ENCODE assay signal across 14 mouse cellular contexts in the genomic region with DNA sequence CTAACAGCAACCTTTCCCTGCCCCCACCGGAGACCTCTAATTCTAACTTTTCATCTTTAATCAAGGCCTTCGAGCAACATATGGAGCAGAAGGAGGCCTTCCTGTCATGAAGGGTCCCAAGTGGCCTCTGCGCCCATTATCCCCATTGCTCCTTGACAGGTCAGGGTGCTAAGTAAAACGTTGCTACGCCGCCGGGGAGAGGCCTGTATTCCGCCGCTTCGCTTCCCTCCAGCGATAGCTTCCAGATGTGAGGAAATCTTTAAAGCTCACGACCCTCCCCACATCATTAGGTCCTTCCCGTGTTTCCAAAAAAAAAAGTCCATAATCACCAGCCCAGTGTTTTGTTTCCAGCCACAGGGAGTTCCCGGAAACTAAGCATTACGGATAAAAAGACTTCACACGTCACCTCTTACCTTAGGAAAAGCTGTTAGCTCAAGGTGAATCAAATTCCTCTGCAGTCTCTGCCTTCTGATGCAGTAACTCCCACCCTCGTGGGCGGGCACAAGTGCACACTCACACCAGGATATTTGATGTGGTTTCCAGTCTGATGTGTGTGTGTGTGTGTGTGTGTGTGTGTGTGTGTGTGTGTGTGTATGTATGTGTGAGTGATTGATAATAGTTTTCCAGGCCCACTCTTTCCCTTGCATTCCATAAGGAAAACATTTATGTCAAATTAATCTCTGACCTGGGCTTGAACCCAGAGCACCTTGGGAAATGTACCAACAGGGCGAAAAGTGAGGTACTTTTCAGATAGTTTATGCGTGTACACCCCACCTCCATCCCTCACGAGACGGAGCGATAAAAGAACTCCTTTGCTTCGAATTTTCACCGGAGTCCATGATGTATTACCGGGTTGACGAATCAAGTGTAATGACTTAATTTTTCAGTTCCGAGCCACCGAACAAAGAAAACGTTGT.
A peak's percentile ranks its signal among the peaks of the same experiment; 100 is the strongest.
DNase-seq lines count a peak whose midpoint lies in the region; ATAC-seq and TF ChIP-seq lines count a peak whose summit lies in the region.
"Had no signal": no experiment of that assay in that cellular context is flagged by ENCODE, and none has a peak within 500 bp of the region (broad histone marks: within the 10 kb centered on the region; RNA-seq: fewer than 3 reads in every experiment).

No protein-coding gene starts in this region.

- no peaks in the 10 kb centered on the region for H3K4me1 ChIP-seq in heart, embryonic 15.5 days (replicated peaks)
- no peaks in the 10 kb centered on the region for H3K4me1 ChIP-seq in embryonic facial prominence, embryonic 11.5 days (ENCODE audit: control insufficient read depth, insufficient read depth, low read length)
- peaks cover 11% of the 10 kb centered on the region for H3K4me1 ChIP-seq in limb, embryonic 14.5 days (ENCODE audit: control insufficient read depth, insufficient read depth, low read length)
- H3K4me1 ChIP-seq in midbrain, embryonic 13.5 days (replicated peaks) = no peaks in the 10 kb centered on the region
- H3K4me1 ChIP-seq: hindbrain, embryonic 15.5 days; neural tube, embryonic 13.5 days had no signal

- 38% methylated on average over 30 of the region's 30 CpGs for WGBS in heart, embryonic 15.5 days
- WGBS in embryonic facial prominence, embryonic 11.5 days = 30% methylated on average over 30 of the region's 30 CpGs
- WGBS in limb, embryonic 14.5 days = 22% methylated on average over 30 of the region's 30 CpGs
- WGBS in midbrain, embryonic 13.5 days = 75% methylated on average over 30 of the region's 30 CpGs

- no peak for ATAC-seq in heart, embryonic 15.5 days (replicated peaks; ENCODE audit: insufficient number of reproducible peaks, insufficient read depth, low FRiP score, low read depth)
- ATAC-seq in embryonic facial prominence, embryonic 11.5 days (replicated peaks; ENCODE audit: insufficient number of reproducible peaks, low FRiP score, low TSS enrichment, low read depth) = no peak; the same call in 1 of the 2 replicates
- ATAC-seq in limb, embryonic 14.5 days (ENCODE audit: low FRiP score, low read depth) = peak; percentile 44; the same call in 1 of the 2 replicates
- no peak for ATAC-seq in midbrain, embryonic 13.5 days

- peak overlapping the region; percentile 29; the same call in 1 of the 2 replicates for H3K4me2 ChIP-seq in heart, embryonic 15.5 days
- peak overlapping the region; percentile 7; the same call in 1 of the 2 replicates for H3K4me2 ChIP-seq in embryonic facial prominence, embryonic 11.5 days (ENCODE audit: low read depth, low read length)
- H3K4me2 ChIP-seq in limb, embryonic 14.5 days (replicated peaks; ENCODE audit: low read depth, low read length, severe bottlenecking) = peak overlapping the region; percentile 49
- no peak overlapping the region for H3K4me2 ChIP-seq in midbrain, embryonic 13.5 days (replicated peaks)
- H3K4me2 ChIP-seq: hindbrain, embryonic 15.5 days; neural tube, embryonic 13.5 days had no signal

- no peak for TF ChIP-seq POLR2A in limb, embryonic 14.5 days (IDR thresholded peaks at IDR 0.05; ENCODE audit: borderline replicate concordance, extremely low read depth, insufficient read depth, insufficient read length)

- no peaks in the 10 kb centered on the region for H3K9me3 ChIP-seq in heart, embryonic 15.5 days (replicated peaks)
- no peaks in the 10 kb centered on the region for H3K9me3 ChIP-seq in embryonic facial prominence, embryonic 11.5 days (replicated peaks; ENCODE audit: control insufficient read depth, low read length)
- H3K9me3 ChIP-seq in limb, embryonic 14.5 days (ENCODE audit: control insufficient read depth, low read length) = no peaks in the 10 kb centered on the region
- H3K9me3 ChIP-seq in midbrain, embryonic 13.5 days = no peaks in the 10 kb centered on the region
- H3K9me3 ChIP-seq: hindbrain, embryonic 15.5 days; midbrain, embryonic 10.5 days; neural tube, embryonic 13.5 days had no signal

- no peak overlapping the region for H3K9ac ChIP-seq in heart, embryonic 15.5 days
- H3K9ac ChIP-seq in embryonic facial prominence, embryonic 11.5 days (replicated peaks; ENCODE audit: low read length) = no peak overlapping the region
- H3K9ac ChIP-seq in limb, embryonic 14.5 days (ENCODE audit: low read depth, low read length, severe bottlenecking) = peak overlapping the region; percentile 1; the same call in 1 of the 2 replicates
- H3K9ac ChIP-seq in midbrain, embryonic 13.5 days (replicated peaks) = no peak overlapping the region
- H3K9ac ChIP-seq: hindbrain, embryonic 15.5 days; neural tube, embryonic 13.5 days had no signal

- no peak for DNase-seq in heart, adult 8-10 months (ENCODE audit: low spot score)
- peak; percentile 17 for DNase-seq in ZHBTc4 (ENCODE audit: low read depth, low spot score)
- peak; percentile 87 for DNase-seq in embryonic facial prominence, embryonic 11.5 days (ENCODE audit: low spot score)
- DNase-seq in limb, embryonic 14.5 days (ENCODE audit: low spot score) = peak; percentile 57
- no peak for DNase-seq in Muller cell, postnatal 12 days (ENCODE audit: inconsistent ontology term)
- no peak for DNase-seq in spleen, adult 18-20 months
- DNase-seq: cerebellum, adult 18-20 months; kidney, postnatal 10 days; right cerebral cortex, postnatal 25 days had no signal

- no peaks in the 10 kb centered on the region for H3K36me3 ChIP-seq in heart, embryonic 15.5 days
- H3K36me3 ChIP-seq in embryonic facial prominence, embryonic 11.5 days (replicated peaks; ENCODE audit: control insufficient read depth, insufficient read depth, low read depth, low read length) = no peaks in the 10 kb centered on the region
- H3K36me3 ChIP-seq in limb, embryonic 14.5 days (ENCODE audit: control insufficient read depth, insufficient read depth, low read length) = no peaks in the 10 kb centered on the region
- H3K36me3 ChIP-seq in midbrain, embryonic 13.5 days = no peaks in the 10 kb centered on the region
- H3K36me3 ChIP-seq: hindbrain, embryonic 15.5 days; midbrain, embryonic 10.5 days; neural tube, embryonic 13.5 days had no signal

- H3K27me3 ChIP-seq in heart, embryonic 15.5 days = no peaks in the 10 kb centered on the region; the same call in 1 of the 2 replicates
- no peaks in the 10 kb centered on the region for H3K27me3 ChIP-seq in embryonic facial prominence, embryonic 11.5 days (ENCODE audit: control insufficient read depth, insufficient read depth, low read length)
- no peaks in the 10 kb centered on the region for H3K27me3 ChIP-seq in limb, embryonic 14.5 days (ENCODE audit: control insufficient read depth, insufficient read depth, low read length)
- no peaks in the 10 kb centered on the region for H3K27me3 ChIP-seq in midbrain, embryonic 13.5 days
- H3K27me3 ChIP-seq: hindbrain, embryonic 15.5 days; neural tube, embryonic 13.5 days had no signal

- no peak overlapping the region for H3K4me3 ChIP-seq in heart, embryonic 15.5 days
- H3K4me3 ChIP-seq in embryonic facial prominence, embryonic 11.5 days (ENCODE audit: low read depth, low read length) = no peak overlapping the region
- peak overlapping the region; percentile 13; the same call in 1 of the 2 replicates for H3K4me3 ChIP-seq in limb, embryonic 14.5 days (replicated peaks; ENCODE audit: low read length)
- no peak overlapping the region for H3K4me3 ChIP-seq in midbrain, embryonic 13.5 days (replicated peaks)
- H3K4me3 ChIP-seq: hindbrain, embryonic 15.5 days; midbrain, embryonic 10.5 days; neural tube, embryonic 13.5 days had no signal

- H3K27ac ChIP-seq in heart, embryonic 15.5 days = no peak overlapping the region
- 0 out of 2 replicates have a peak overlapping the region, but pooled peaks have one; percentile 38 for H3K27ac ChIP-seq in embryonic facial prominence, embryonic 11.5 days (replicated peaks; ENCODE audit: low read depth, low read length)
- H3K27ac ChIP-seq in limb, embryonic 14.5 days (replicated peaks; ENCODE audit: low read depth, low read length) = no peak overlapping the region; the same call in 1 of the 2 replicates
- no peak overlapping the region for H3K27ac ChIP-seq in midbrain, embryonic 13.5 days
- H3K27ac ChIP-seq: hindbrain, embryonic 15.5 days; midbrain, embryonic 10.5 days; neural tube, embryonic 13.5 days had no signal

Comparison
In these comparisons a context has a peak if more than half of its experiments do, and no peak if none do; other contexts are left out.
1. DNase-seq: peak in ZHBTc4 (single experiment), embryonic facial prominence, embryonic 11.5 days (single experiment) and limb, embryonic 14.5 days (single experiment); none in heart, adult 8-10 months (single experiment), Muller cell, postnatal 12 days (single experiment) and spleen, adult 18-20 months (0 of 2).